Mouse (Mus musculus) thymus, postnatal 36 days (tissue): Measurements from ENCODE around the gene Zmynd12.

Experiments used
- DNase-seq, 2 experiments: peaks; one replicate each; pipeline ENCODE4 v3.0.0; 2022; ENCODE audit warnings: mixed read lengths in 2 of 2

Gene Zmynd12

GRCm38 (mm10) chr4:119422294-119422964 lies at the start of gene Zmynd12, which contains the start of gene Ppcs:
Gene Zmynd12 (plus strand): TSS chr4:119422814.
Gene Ppcs (minus strand): TSS chr4:119422420.
- peak; percentile 90 to 91 for DNase-seq

- DNase-seq, result no peak
These were observed 41.0 kb upstream of the Zmynd12 start for GRCm38 (mm10) chr4:119381471-119382190.

- DNase-seq, result no peak
These were observed 33.4 kb upstream of the Zmynd12 start for GRCm38 (mm10) chr4:119389184-119389583.

GRCm38 (mm10) chr4:119390369-119390768 lies 32.2 kb upstream of the Zmynd12 start:
- peak; percentile 46 for DNase-seq

GRCm38 (mm10) chr4:119398751-119399150 lies 23.9 kb upstream of the Zmynd12 start:
- DNase-seq, result no peak

GRCm38 (mm10) chr4:119400896-119401295 lies 21.7 kb upstream of the Zmynd12 start:
- no peak for DNase-seq

GRCm38 (mm10) chr4:119403431-119403830 lies 19.2 kb upstream of the Zmynd12 start:
- DNase-seq, result no peak

- DNase-seq, result peak; percentile 52 to 71
These were observed 10.6 kb upstream of the Zmynd12 start for GRCm38 (mm10) chr4:119411877-119412650.

GRCm38 (mm10) chr4:119412791-119413190 lies 9.8 kb upstream of the Zmynd12 start:
- peak; percentile 14 to 35 for DNase-seq

- peak; percentile 84 to 92 for DNase-seq
These were observed 7.4 kb upstream of the Zmynd12 start, which contains the start of gene Ccdc30 for GRCm38 (mm10) chr4:119415072-119415753. Gene Ccdc30 (minus strand): TSS chr4:119415521.

- DNase-seq, result no peak
These were observed 5.3 kb upstream of the Zmynd12 start for GRCm38 (mm10) chr4:119417270-119417669.

GRCm38 (mm10) chr4:119417894-119418293 lies 4.7 kb upstream of the Zmynd12 start:
- DNase-seq, result no peak

- DNase-seq, result no peak
These were observed 1.4 kb upstream of the Zmynd12 start for GRCm38 (mm10) chr4:119421191-119421590.

- no peak for DNase-seq
These were observed 707 bp upstream of the Zmynd12 start for GRCm38 (mm10) chr4:119421921-119422293.

- DNase-seq, result no peak
These were observed 2.5 kb downstream of the Zmynd12 start for GRCm38 (mm10) chr4:119425077-119425476.

- no peak for DNase-seq
These were observed 3.0 kb downstream of the Zmynd12 start for GRCm38 (mm10) chr4:119425601-119426000.

- DNase-seq, result no peak
These were observed 5.1 kb downstream of the Zmynd12 start for GRCm38 (mm10) chr4:119427680-119428079.

GRCm38 (mm10) chr4:119430678-119431077 lies 8.1 kb downstream of the Zmynd12 start:
- DNase-seq, result peak; percentile 60 to 61

- no peak for DNase-seq
These were observed 15.3 kb downstream of the Zmynd12 start for GRCm38 (mm10) chr4:119437936-119438335.

GRCm38 (mm10) chr4:119441836-119442235 lies 19.2 kb downstream of the Zmynd12 start:
- DNase-seq, result no peak

GRCm38 (mm10) chr4:119442539-119442938 lies 19.9 kb downstream of the Zmynd12 start:
- DNase-seq, result no peak

- DNase-seq, result no peak
These were observed 24.6 kb downstream of the Zmynd12 start for GRCm38 (mm10) chr4:119447261-119447660.

- no peak for DNase-seq
These were observed 25.2 kb downstream of the Zmynd12 start for GRCm38 (mm10) chr4:119447786-119448185.
